Mouse (Mus musculus) bone marrow, adult 2 months (tissue): ENCODE measurements around the gene Ndufv1.

Experiments
- CTCF ChIP-seq: fragments of 200-500 bp; IDR thresholded peaks from 2 replicates; pipeline ENCODE4 v1.5.1; 2011; ENCODE audit warnings: low read length, control low read depth; ENCODE audit not compliant: control insufficient read depth, insufficient read depth
- POLR2A ChIP-seq: fragments of 200-500 bp; IDR thresholded peaks from 2 replicates; pipeline ENCODE4 v1.6.1; 2011; ENCODE audit warnings: low read depth, mild to moderate bottlenecking, control low read depth, low read length, borderline replicate concordance; ENCODE audit not compliant: control insufficient read depth

DNA sequence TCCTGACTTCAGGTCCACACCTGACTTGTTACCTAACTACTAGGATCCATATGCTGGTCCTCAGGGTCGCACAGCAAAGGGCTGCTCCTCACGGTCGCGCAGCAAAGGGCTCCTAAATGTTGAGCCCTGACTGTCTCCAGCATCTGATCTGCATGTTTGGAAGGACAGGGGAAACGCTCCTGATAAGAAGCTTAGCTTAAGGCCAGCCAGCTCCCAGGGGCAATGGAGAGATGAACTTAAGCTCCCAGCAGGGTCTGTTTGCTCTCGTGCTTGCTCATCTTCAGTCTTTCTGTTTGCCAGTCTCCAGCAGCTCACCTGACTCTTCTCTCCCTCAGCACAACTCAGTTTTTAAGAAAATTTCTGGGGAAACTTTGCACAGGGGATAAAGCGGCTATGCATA lies 20.1 kb upstream of the Ndufv1 start:
- TF ChIP-seq POLR2A (no peak), CTCF (no peak)
